Mouse (Mus musculus) liver, postnatal 0 days (tissue): ENCODE measurements at regions not wholly inside any gene's neighbourhood (a gene's known extent, or its start where the extent isn't known, plus 50 kb on each side); places are given as distances from the start of the nearest gene placed in this dataset.

Experiments used
- CTCF ChIP-seq: sonication (generic); IDR thresholded peaks from 2 replicates; pipeline ENCODE4 v1.5.1; 2016; ENCODE audit warnings: antibody characterized with exemption, low read depth
- EP300 ChIP-seq: IDR thresholded peaks from 2 replicates; pipeline ENCODE4 v1.6.1; 2016; ENCODE audit warnings: antibody characterized with exemption, low read depth, mild to moderate bottlenecking

GRCm38 (mm10) chr7:73195306-73195705, 180.0 kb upstream of the Rgma start:
- TF ChIP-seq CTCF (no peak), EP300 (no peak)
